ENCODE assay signal across 8 mouse cellular contexts in genomic region chr4:133440377-133440795, GRCm38 (mm10). TPM values are rescaled to one million over a fixed set of nuclear protein-coding genes. Genes with fewer than 3 reads are reported as not detected.
DNase-seq lines count a peak whose midpoint lies in the region; ATAC-seq lines count a peak whose summit lies in the region.

No protein-coding gene starts in this region.

- peak overlapping the region; percentile 2; the same call in 1 of the 2 replicates for H3K4me3 ChIP-seq in heart, embryonic 15.5 days

- H3K27ac ChIP-seq in heart, embryonic 15.5 days = no peak overlapping the region

- no peak overlapping the region for H3K9ac ChIP-seq in heart, embryonic 15.5 days

- peak; percentile 32 for DNase-seq in gastrocnemius, adult 18-20 months (ENCODE audit: low spot score)
- no peak for DNase-seq in gastrocnemius, postnatal 14 days
- peak; percentile 91 for DNase-seq in ZHBTc4 (ENCODE audit: low read depth, low spot score)
- DNase-seq in mesoderm, embryonic 11.5 days (ENCODE audit: low read depth, low spot score) = peak; percentile 60
- DNase-seq in yolk sac, embryonic 10.5 days (ENCODE audit: low spot score) = no peak
- DNase-seq in layer of hippocampus, adult 9-10 months (ENCODE audit: low spot score) = no peak
- DNase-seq in natural killer cell, adult 2 months (ENCODE audit: low spot score in 2 of 2) = no peak

- WGBS in heart, embryonic 15.5 days = 5% methylated on average over 6 of the region's 6 CpGs

- H3K9me3 ChIP-seq in heart, embryonic 15.5 days (replicated peaks) = no peaks in the 10 kb centered on the region

- peaks cover 25% of the 10 kb centered on the region for H3K4me1 ChIP-seq in heart, embryonic 15.5 days (replicated peaks)

- no peak for ATAC-seq in heart, embryonic 15.5 days (replicated peaks; ENCODE audit: insufficient number of reproducible peaks, insufficient read depth, low FRiP score, low read depth)

- no peaks in the 10 kb centered on the region for H3K36me3 ChIP-seq in heart, embryonic 15.5 days

- H3K4me2 ChIP-seq in heart, embryonic 15.5 days = peak overlapping the region; percentile 47

- no peaks in the 10 kb centered on the region for H3K27me3 ChIP-seq in heart, embryonic 15.5 days

- intact Hi-C loops in gastrocnemius, postnatal 14 days (cut with DNase I; ENCODE audit: low total_unique reads) = no loop called here

RNA-seq across cellular contexts. Expression of gene Tent5b, which starts 39.5 kb away (rescaled TPM):
- total RNA-seq in gastrocnemius, adult 18-20 months (2021) = 1 to 10 TPM; 1.1 to 2.2 TPM
- 1 to 10 TPM in 1 of 2 experiments, under 1 TPM in 1; 0.21 to 1.0 TPM for total RNA-seq in gastrocnemius, postnatal 14 days (2021)
- 0.83 and 1.2 TPM in 2 replicates for polyA plus RNA-seq in heart, embryonic 15.5 days (2015; fragmentation: Nextera tagmentation; extraction: Ambion mirVana)

RNA-seq across cellular contexts. Expression of gene Trnp1, which starts 58.0 kb away (rescaled TPM):
- total RNA-seq in gastrocnemius, adult 18-20 months (2021) = 1 to 10 TPM; 1.1 to 1.3 TPM
- 1 to 10 TPM; 1.1 to 1.7 TPM for total RNA-seq in gastrocnemius, postnatal 14 days (2021)
- 1.3 and 1.4 TPM in 2 replicates for polyA plus RNA-seq in heart, embryonic 15.5 days (2015; fragmentation: Nextera tagmentation; extraction: Ambion mirVana)

Comparison
In these comparisons a context has a peak if more than half of its experiments do, and no peak if none do; other contexts are left out.
1. DNase-seq: peak in gastrocnemius, adult 18-20 months (single experiment), ZHBTc4 (single experiment) and mesoderm, embryonic 11.5 days (single experiment); none in gastrocnemius, postnatal 14 days (single experiment), yolk sac, embryonic 10.5 days (single experiment), layer of hippocampus, adult 9-10 months (single experiment) and natural killer cell, adult 2 months (0 of 2).